Mouse (Mus musculus) heart, adult 8-10 months (tissue): ENCODE results near the gene B430306N03Rik. TPM values are rescaled to one million over a fixed set of nuclear protein-coding genes. Genes with fewer than 3 reads are reported as not detected.
A peak's percentile ranks its signal among the peaks of the same experiment; 100 is the strongest.

ENCODE experiments used
- DNase-seq: peaks from one replicate; pipeline ENCODE4 v3.0.0; 2022; ENCODE audit warnings: low spot score
- total RNA-seq, 4 experiments: library from RNA; stranded (reverse); gene quantifications; 2 replicates each; pipeline ENCODE4 v1.2.4; 2022

Gene B430306N03Rik
- total RNA-seq, 4 experiments from 2014 or later = 0.12 to 1.1 (median 0.16) TPM

DNA sequence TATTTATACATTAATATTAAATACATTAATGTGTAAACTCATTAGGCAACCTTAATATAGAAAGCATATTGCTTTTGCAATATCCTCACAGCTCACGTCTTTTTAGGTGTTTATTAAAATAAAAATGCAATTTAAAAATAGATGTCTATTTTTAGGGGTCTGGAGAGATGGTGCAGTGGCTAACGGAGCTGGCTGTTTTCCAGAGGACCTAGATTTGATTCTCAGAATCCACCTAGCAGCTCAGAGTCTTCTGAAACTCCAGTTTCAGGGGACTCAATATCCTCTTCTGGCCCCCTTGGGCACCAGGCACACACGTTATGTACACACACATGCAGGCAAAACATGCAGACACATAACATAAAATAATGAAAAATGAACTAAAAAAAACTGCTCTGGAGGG lies 46.4 kb downstream of the B430306N03Rik start:
- DNase-seq = no peak

DNA sequence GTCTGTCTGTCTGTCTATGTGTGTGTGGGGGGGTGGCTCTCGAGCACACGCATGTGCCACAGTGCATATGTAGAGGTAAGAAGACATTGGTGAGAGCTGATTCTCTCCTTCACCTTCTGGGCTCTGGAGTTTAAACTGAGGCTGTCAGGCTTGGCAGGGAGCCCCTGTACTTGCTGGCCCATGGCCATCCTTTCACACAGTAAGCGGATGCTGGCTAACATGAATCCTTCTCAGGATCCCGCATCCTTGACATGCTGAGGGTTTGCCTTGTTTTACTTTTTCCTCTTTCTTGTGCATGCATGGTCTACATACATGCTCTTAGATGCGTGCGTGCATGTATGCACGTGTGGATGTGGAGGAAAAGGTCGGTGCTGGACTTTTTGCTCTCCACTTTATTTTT lies 47.0 kb downstream of the B430306N03Rik start:
- peak; percentile 21 for DNase-seq

DNA sequence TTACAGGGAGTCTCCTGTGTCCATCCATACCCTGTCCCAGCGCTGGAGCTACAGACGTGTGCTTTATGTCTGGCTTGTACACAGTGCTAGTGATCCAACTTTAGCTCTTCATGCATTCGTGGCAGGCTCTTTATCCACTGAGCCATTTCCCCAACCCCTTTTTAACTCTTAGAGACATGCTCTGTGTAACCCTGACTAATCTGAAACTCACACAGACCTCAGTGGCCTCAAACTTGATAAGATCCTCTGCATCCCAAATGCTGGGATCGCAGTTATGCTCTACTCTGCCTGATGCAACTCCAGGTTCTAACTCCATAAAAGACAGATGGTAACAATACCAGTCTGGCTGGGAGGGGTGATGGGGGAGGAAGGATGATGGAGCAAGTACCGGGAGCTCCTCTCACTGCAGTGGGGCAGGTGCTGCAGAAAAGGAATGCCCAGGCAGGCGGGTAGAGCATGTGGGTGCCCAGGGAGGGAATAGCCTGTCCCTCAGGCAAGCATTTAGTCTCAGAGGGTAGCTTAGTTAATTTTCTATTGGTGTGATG lies 47.6 kb downstream of the B430306N03Rik start:
- DNase-seq = no peak

DNA sequence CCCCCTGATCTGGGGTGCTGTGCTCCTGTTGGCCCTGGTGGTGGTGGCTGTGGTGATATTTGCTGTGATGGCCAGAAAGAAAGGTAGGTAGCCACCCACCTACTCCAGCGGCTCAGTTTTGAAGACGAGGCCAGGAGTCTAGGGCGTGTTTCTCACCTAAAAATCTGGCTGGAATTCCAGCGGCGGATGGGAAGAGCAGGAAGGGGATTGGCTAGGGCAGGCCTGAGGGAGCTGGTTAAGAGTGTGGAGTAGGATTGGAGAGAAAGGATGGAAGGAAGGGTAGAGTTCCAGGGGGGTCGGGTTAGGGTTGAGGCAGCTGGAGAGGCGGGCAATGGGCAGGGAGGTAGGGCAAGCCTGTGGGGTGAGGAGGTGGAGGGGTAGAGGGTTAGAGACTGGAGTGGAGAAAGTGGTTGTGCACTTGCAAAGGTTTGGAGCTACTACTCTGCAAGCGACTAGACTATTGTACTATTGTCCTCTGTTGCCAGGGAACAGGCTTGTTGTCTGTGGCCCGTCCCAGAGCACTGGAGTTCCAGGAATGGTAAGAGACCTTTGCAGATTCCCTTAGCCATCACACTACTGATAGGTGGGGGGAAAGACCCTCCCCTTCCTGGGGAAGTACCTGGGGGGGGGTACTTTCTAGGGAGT lies 49.7 kb downstream of the B430306N03Rik start:
- no peak for DNase-seq

DNA sequence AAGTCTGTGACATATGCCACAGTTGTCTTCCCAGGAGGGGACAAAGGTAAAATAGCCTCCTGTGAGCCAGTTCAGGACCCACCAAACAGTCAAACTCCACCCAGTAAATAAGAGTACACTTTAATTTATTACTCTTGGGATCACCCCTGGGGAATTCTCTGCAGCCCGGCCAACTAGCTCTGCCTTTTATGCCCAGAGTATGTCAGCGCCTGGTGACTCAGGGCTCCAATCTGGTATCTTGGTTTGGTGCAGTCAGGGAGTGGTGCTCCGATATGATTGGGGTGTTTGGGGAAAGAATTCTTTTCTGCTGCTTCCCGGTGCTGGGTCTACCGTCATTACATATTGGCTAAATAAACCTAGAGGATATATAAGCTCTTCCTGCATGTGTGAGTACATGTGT lies 50.9 kb downstream of the B430306N03Rik start:
- DNase-seq = no peak

DNA sequence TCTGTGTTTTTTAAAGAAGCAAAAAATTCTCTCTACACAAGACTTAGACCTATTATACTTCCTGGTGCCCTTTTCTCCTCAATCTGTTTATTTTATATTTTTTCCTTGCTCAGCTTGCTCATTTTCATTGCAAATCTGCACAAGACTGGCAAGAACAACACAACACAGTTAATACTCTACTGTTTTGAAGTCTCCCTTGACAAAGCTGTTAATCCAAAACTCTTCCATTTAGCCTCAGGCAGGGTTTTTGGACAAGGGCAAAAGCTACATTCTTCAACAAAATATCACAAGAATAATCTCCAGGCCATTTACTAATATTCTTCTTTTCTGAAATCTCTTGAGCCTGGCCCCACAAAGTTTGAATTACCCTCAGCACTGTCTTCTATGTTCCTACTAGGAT lies 55.7 kb downstream of the B430306N03Rik start:
- DNase-seq = no peak

DNA sequence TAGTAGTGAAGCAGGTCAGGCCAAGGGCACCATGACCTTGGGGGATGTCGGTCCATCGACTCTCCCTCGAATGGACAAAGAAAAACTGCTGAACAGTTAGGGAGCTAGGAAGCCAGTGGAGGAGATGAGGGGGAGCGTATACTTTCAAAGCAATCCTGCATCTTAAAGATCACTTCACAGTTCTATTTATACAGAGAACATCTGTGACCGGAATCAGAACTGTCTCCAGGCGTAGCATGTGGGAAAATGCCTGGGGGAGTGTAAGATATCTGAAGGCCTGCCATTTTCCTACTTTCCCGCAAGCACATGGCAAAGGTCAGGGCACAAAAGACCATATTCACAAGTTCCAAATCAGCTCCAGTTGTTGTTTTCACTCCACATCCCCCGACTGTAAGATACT lies 57.0 kb downstream of the B430306N03Rik start:
- no peak for DNase-seq

DNA sequence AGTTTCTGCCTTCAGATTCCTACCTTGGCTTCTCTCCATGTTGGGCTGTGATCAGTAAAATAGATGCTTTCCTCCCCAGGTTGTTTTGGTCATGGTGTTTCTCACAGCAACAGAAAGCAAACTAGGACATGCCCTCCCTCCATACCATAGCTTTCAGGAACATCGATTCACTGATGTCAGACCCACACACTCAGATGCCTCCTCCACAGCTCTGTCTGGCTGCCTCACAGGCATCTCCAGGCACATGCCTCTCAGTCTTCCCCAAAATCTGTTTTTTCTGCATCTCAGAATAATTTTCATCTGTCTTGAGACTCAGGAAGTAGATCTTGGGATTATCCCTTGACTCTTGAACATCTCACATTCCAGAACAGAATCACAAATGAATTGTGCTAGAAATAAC lies 60.2 kb downstream of the B430306N03Rik start:
- DNase-seq = no peak

Other genes starting within 250 kb of the B430306N03Rik start
- gene 1700067P10Rik, start 226.8 kb upstream of the B430306N03Rik start, total RNA-seq = not detected
- gene 9830107B12Rik, start 169.9 kb upstream of the B430306N03Rik start, total RNA-seq = not detected
- under 1 TPM in 1 of 4 experiments, not detected in 3; 0.40 TPM for gene A530064D06Rik, start 148.9 kb upstream of the B430306N03Rik start, total RNA-seq
- gene Trem1, start 83.4 kb upstream of the B430306N03Rik start, total RNA-seq = under 1 TPM in 2 of 4 experiments, not detected in 2; 0.12 to 0.49 TPM
- gene Trem3, start 68.4 kb upstream of the B430306N03Rik start, total RNA-seq = not detected
- under 1 TPM in 2 of 4 experiments, not detected in 2; 0.17 to 0.19 TPM for gene Treml4, start 51.8 kb upstream of the B430306N03Rik start, total RNA-seq
- gene Treml2, start 16.6 kb upstream of the B430306N03Rik start, total RNA-seq = under 1 TPM; 0.56 to 0.82 (median 0.64) TPM
- 1 to 10 TPM; 1.2 to 3.0 (median 1.7) TPM for gene Trem2, start 30.3 kb downstream of the B430306N03Rik start, total RNA-seq
- gene Treml1, start 43.8 kb downstream of the B430306N03Rik start, total RNA-seq = 1 to 10 TPM in 2 of 4 experiments, under 1 TPM in 2; 0.28 to 1.3 (median 1.0) TPM
- gene Nfya, start 93.8 kb downstream of the B430306N03Rik start, total RNA-seq = 10 to 100 TPM; 10.8 to 19.7 (median 15.5) TPM
- gene Oard1, start 93.9 kb downstream of the B430306N03Rik start, total RNA-seq = 10 to 100 TPM; 16.3 to 24.2 (median 22.1) TPM
- 100 to 1,000 TPM; 239 to 263 (median 259) TPM for gene Apobec2, start 116.8 kb downstream of the B430306N03Rik start, total RNA-seq
- gene Tspo2, start 135.4 kb downstream of the B430306N03Rik start, total RNA-seq = not detected
- not detected for gene Unc5cl, start 138.8 kb downstream of the B430306N03Rik start, total RNA-seq